Mouse (Mus musculus) right cerebral cortex, postnatal 10 days (tissue): ENCODE results near the gene Nfya.
"Not testable (repeated sequence)": the region's sequence is repeated elsewhere in the genome, so short reads cannot be mapped to it uniquely, and the experiment has no call there.

Experiments
- DNase-seq, 2 experiments: peaks; one replicate each; pipeline ENCODE4 v3.0.0; 2021; ENCODE audit warnings: low spot score in 2 of 2

The Nfya gene

GRCm38 (mm10) chr17:48391446-48391845 lies 18.3 kb downstream of the Nfya start:
- no peak for DNase-seq

- no peak for DNase-seq
These were observed 20.3 kb downstream of the Nfya start for GRCm38 (mm10) chr17:48389442-48389841.

DNA sequence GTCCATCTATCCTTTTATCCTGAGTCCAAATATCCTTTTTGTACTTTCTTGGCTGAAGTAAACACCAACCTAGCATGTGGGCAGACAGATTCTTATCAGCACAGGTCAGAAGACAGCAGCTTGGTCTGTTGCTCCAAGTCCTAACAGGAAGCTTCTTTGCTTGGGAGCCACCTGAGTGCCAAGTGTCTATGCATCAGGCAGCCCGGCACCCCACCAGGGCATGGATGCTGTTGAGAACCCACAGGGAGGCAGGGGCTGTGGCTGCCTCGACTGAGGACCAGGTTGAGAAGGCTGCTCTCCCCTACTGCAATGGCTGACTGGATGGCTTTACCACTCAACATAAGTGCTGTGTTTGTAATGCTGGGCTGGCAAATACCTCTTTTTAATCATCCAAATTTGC lies 21.0 kb downstream of the Nfya start:
- no peak for DNase-seq

GRCm38 (mm10) chr17:48385786-48386461 lies 23.8 kb downstream of the Nfya start:
- DNase-seq: no peak

DNA sequence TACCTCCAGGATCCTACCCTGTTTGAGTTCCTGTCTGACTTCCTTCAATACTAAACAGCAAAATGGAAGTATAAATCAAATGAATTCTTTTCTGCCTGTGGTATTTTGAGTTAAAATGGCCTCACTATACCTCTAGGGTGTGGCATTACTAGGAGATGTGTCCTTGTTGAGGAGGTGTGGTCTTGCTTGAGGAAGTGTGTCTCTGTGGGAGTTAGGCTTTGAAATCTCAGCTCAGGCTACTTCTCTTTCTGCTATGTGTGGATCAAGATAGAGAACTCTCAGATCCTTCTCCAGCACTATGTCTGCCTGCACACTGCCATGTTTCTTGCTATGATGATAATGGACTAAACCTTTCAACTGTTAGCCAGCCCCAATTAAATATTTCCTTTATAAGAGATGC lies 30.7 kb downstream of the Nfya start:
- DNase-seq: no peak

- no peak for DNase-seq
These were observed 33.6 kb downstream of the Nfya start for GRCm38 (mm10) chr17:48376102-48376501.

- DNase-seq: peak; percentile 43 to 46
These were observed 36.7 kb downstream of the Nfya start for GRCm38 (mm10) chr17:48372987-48373386.

DNA sequence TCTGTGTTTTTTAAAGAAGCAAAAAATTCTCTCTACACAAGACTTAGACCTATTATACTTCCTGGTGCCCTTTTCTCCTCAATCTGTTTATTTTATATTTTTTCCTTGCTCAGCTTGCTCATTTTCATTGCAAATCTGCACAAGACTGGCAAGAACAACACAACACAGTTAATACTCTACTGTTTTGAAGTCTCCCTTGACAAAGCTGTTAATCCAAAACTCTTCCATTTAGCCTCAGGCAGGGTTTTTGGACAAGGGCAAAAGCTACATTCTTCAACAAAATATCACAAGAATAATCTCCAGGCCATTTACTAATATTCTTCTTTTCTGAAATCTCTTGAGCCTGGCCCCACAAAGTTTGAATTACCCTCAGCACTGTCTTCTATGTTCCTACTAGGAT lies 38.1 kb downstream of the Nfya start:
- no peak for DNase-seq

GRCm38 (mm10) chr17:48366806-48367205 lies 42.9 kb downstream of the Nfya start:
- DNase-seq: no peak

- no peak for DNase-seq
These were observed 44.1 kb downstream of the Nfya start for GRCm38 (mm10) chr17:48365511-48366155.

GRCm38 (mm10) chr17:48363421-48363965 lies 46.2 kb downstream of the Nfya start:
- DNase-seq: no peak

DNA sequence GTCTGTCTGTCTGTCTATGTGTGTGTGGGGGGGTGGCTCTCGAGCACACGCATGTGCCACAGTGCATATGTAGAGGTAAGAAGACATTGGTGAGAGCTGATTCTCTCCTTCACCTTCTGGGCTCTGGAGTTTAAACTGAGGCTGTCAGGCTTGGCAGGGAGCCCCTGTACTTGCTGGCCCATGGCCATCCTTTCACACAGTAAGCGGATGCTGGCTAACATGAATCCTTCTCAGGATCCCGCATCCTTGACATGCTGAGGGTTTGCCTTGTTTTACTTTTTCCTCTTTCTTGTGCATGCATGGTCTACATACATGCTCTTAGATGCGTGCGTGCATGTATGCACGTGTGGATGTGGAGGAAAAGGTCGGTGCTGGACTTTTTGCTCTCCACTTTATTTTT lies 46.7 kb downstream of the Nfya start:
- peak; percentile 80 to 82 for DNase-seq

GRCm38 (mm10) chr17:48362346-48362745 lies 47.4 kb downstream of the Nfya start:
- no peak for DNase-seq

GRCm38 (mm10) chr17:48360462-48360861 lies 49.2 kb downstream of the Nfya start:
- no peak for DNase-seq

- no peak for DNase-seq
These were observed 50.1 kb downstream of the Nfya start, which contains the start of gene Treml1 for GRCm38 (mm10) chr17:48359616-48360015. Treml1 (plus strand) TSS chr17:48359916.

DNA sequence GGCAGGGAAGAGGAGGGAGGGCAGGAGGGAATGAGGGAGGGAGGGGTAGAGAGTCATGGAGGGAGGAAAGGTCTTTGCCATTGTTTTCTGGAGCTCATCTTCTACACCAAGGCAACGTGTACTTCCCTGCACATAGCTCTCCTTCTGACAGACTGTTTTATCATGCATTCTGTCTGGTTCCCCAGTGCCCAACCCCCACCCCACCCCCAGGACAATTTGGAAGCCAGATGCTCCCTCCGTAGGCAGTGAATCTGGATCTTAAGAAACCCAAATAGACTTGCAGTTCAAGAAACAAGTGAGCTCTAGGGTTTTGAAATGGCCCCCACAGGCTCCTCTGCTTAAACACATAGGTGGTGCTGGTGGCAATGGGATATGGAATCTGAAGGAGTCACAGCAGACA lies 51.8 kb downstream of the Nfya start:
- no peak for DNase-seq

- DNase-seq: no peak
These were observed 53.9 kb downstream of the Nfya start for GRCm38 (mm10) chr17:48355822-48356221.

- not testable (repeated sequence) for DNase-seq
These were observed 56.7 kb downstream of the Nfya start for GRCm38 (mm10) chr17:48352976-48353375.

DNA sequence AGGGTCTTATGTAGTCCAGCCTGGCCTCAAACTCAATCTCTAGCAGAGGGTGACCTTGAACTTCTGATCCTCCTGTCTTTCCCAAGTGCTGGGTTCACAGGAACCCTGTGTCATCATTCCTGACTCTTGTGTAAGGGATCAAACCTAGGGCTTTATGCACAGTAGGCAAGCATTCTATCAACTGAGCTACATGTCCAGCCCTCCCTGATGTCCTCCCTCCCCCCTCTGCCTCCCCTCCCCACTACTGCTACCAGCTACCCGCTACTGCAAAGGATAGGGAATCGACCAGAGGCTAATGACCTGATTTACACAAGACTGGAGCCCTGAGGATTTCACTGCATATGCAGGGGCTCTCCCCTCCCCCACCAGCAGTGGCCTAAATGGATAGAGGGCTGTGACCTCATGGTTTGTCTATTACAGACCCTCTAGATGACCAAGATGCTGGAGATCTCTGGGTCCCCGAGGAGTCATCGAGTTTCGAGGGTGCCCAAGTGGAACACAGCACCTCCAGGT lies 59.0 kb downstream of the Nfya start:
- no peak for DNase-seq

DNA sequence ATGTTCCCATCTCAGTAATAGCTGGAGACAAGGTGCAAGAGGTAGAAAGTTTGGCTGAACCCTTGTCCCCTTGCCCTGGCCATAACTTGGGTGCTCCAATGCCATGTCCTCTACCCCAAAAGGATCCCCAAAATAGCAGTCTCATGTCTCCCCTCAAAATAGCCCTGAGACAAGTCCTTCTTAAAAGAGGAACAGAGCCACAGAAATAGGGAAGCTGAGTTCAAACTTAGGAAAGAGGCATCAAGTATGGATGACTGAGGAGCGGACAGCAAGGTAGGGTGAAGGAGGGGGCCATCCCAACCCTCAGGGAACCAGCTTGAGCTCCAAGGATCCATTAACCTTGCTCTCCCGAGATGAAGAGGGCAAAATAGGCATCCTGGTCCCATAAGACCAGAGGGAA lies 62.4 kb downstream of the Nfya start:
- DNase-seq: no peak

GRCm38 (mm10) chr17:48346834-48347233 lies 62.9 kb downstream of the Nfya start:
- no peak for DNase-seq

- DNase-seq: no peak
These were observed 63.5 kb downstream of the Nfya start, which contains the start of gene Trem2 for GRCm38 (mm10) chr17:48346231-48346630. Trem2 (plus strand) TSS chr17:48346401.

DNA sequence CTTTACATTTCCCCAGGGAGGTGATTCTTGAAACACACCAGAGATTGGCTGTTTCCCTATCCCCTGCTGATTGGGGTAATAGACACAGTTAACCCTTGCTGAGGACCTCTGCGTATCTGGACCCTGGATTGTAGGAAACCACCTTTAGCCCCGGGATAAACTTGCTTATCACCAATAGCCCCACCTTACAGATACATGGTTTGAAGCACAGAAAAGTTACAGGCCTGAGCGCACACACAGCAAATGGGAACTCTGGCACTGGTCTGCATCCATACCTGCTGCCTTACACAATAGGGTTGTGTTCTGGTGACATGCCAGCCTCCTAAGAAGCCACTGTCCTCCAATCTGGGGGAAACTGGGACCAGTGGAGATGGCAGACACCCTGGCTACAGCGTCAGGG lies 63.9 kb downstream of the Nfya start:
- no peak for DNase-seq
